Mouse (Mus musculus) G1E (cell line): Measurements from ENCODE around the gene Fgf4.

Experiments
- CTCF ChIP-seq: IDR thresholded peaks from 2 replicates; pipeline ENCODE4 v1.5.1; 2012; ENCODE audit warnings: low read depth, low read length, inconsistent platforms, mixed read lengths
- GATA1 ChIP-seq: IDR thresholded peaks from 2 replicates; pipeline ENCODE4 v1.6.1; 2012; ENCODE audit warnings: borderline replicate concordance, low read length, inconsistent platforms, mixed read lengths
- TAL1 ChIP-seq: conservative IDR thresholded peaks from 2 replicates; pipeline ENCODE4 v1.6.1; 2012; ENCODE audit warnings: low read depth, low read length, inconsistent platforms, mixed read lengths

- TF ChIP-seq CTCF (no peak), GATA1 (no peak), TAL1 (no peak)
Observed at GRCm38 (mm10) chr7:144867161-144867560, 20.0 kb downstream of the Fgf4 start.
